Mouse (Mus musculus): ENCODE results near the gene Coasy.

The Coasy gene

GRCm38 (mm10) chr11:101131701-101132100 lies 49.3 kb downstream of the Coasy start:
- DNase-seq (ENCODE audit: low read depth, low spot score), result no peak

GRCm38 (mm10) chr11:101133037-101133436 lies 50.7 kb downstream of the Coasy start:
- no peak for DNase-seq (ENCODE audit: low read depth, low spot score)

DNA sequence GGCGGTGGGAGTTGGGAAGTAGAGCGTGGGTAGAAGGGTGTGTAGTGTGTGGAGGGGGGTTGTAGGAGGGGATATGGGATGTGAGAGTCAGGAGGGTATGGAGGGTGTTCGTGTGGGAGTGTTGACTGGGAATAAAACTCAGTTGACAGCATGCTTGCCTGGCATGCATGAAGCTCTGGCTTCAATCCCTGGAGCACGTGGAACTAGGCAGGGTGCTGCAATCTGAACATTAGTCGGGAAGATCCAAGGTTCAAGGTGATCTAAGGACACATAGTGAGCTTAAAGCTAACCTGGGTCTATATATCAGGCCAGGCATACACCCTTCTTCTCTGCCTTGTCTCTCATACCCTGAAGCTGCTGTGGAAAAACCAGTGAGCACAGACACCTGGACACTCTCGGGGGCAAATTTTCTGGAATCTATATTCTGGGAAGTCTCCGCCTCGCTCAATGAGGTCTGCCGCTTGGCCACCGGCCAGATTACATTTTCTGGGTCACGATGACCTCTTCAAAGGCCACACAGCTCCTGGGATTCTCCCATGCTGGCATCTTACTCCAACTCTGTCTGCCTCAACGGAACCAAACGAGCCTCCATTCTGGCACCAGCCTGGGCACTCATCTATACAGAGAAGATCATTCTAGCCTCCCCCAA lies 52.0 kb downstream of the Coasy start:
- no peak for DNase-seq (ENCODE audit: low read depth, low spot score)

Data from brain, embryonic 18.5 days (tissue).